Mouse (Mus musculus) spleen, postnatal 10 days (tissue): ENCODE results near the gene Vti1a.

Experiments used
- DNase-seq, 2 experiments: peaks; one replicate each; pipeline ENCODE4 v3.0.0; 2021 to 2022; ENCODE audit warnings: low spot score in 2 of 2

Vti1a gene

DNA sequence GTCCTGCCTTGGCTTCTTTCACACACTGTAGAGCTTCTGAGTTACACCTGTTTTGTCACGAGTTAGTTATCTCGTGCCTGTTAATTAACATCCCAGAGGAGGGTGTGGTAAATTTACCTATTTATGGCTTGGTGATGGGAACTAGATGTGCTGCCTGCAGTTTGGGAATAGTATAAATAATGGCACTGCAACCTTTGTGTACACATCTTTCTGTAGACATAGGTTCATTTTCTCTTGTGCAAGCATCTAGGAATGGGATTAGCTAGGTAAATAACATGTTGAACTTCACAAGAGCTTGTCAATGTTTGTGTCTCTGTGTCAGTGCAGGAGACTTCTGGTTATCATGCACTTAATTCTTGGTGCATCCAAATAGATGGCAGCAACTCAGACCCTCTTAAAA lies 204.1 kb downstream of the Vti1a start:
- no peak for DNase-seq

DNA sequence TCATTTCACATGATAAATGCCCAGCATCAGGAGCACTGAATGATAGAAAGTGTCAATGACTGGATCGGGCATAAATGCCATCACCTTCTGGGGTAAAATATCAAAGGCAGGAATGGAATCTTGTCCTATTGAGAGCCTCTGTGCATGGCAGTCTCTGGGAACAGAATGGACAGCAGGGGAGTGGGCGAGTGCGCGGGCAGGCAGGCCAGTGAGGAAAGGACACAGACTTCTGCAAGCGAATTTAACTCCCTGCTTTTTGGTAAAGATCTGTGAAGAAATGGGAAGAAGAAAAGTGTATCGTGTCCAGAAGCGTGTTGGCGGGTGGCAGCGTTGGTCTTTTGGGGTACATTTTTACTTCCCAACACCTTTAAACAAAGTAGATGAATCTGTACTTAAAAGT lies 207.2 kb downstream of the Vti1a start:
- DNase-seq, result no peak

DNA sequence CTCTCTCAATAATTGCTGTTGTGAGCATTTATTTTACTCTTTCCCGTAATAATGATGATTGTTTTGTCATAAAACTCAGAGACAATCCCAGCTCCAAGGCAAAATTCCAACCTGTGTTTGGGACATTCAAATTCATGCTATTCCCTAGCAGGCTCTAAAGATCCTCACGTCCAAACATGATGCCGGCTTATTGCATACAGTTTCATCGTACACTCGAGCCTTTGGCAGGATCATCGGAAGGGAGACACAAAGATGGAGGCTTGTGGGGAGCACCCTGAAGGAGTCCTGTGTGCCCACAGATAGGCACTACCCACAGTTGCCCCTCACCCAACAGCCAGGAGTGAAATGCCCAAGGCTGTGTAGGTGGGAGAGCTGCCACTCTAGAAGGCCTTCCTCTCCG lies 208.3 kb downstream of the Vti1a start:
- no peak for DNase-seq

DNA sequence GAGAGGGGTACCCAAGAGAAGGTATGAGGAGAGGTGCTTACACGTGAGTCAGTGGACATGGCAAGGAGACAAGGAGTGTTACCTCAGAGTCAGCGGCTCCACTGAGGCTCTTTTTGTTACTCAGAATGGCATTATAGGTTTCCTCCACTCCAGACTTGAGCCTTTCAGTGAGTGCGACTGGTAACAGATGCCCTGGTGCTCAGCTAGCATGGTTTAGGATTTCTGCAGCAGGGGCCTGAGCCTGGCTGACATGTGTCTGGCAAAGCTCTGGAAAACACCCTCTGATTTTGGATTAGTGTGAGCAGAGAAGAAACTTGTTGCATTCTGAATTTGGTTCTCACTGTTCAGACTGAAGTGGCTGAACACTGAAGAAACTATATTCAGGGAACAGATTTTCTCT lies 209.0 kb downstream of the Vti1a start:
- no peak for DNase-seq

DNA sequence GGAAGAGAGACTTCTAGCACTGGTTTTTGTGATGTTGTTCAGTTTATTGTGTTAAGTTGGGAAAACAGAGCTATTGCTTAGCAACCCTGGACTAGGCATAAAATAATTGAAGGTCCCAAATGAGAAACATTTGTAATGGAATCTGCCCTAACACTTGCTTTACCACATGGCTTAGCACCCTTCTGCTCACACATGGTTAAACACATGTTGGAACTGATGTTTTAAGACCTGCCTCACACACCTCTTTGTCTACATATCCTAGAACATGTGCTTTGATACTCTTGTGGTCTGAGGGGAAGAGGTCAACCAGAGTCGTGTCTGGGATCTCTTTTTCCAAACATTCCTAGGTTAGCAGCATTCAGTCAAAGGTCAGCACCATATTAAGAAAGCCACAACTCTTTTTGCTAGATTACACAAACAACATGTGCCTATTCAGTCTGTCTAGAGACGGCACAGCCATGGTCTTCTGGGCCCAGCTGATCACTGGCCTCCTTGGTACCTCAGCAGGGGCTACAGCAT lies 210.7 kb downstream of the Vti1a start:
- DNase-seq, result no peak

DNA sequence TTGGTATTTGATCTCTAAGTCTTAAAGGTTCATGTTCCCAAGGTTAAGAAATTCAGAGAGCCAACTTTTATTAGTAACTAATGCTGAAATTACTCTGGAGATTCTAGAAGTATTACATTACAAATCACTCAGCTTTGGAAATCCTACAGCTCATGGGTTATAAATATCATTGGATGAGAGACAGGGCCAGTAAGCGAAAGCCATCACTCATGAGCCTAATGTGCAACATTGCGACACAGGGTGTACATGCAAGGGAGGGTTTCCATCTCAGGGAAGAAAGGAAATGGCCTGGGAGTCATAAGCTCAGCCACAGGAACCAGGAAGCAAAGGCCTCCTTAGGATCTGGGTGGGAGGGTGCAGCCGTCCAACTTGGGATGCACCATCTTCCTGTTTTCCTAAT lies 213.9 kb downstream of the Vti1a start:
- DNase-seq, result no peak

DNA sequence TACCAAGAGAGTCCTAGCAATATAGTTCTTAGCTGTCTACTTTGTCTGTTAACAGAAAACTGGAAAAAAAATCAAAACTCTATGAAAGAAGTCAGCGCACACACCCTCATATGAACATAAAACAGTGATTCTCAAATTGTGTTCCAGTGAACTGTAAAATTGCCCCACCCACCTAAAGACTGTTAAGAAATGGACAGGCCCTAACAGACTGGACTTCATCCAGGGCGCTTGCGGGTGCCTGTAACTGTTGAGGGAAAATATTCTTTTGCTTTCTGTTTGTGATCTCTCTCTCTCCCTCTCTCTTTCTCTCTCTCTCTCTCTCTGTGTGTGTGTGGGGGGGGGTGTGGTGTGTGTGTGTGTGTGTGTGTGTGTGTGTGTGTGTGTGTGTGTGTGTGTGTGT lies 216.6 kb downstream of the Vti1a start:
- no peak for DNase-seq

DNA sequence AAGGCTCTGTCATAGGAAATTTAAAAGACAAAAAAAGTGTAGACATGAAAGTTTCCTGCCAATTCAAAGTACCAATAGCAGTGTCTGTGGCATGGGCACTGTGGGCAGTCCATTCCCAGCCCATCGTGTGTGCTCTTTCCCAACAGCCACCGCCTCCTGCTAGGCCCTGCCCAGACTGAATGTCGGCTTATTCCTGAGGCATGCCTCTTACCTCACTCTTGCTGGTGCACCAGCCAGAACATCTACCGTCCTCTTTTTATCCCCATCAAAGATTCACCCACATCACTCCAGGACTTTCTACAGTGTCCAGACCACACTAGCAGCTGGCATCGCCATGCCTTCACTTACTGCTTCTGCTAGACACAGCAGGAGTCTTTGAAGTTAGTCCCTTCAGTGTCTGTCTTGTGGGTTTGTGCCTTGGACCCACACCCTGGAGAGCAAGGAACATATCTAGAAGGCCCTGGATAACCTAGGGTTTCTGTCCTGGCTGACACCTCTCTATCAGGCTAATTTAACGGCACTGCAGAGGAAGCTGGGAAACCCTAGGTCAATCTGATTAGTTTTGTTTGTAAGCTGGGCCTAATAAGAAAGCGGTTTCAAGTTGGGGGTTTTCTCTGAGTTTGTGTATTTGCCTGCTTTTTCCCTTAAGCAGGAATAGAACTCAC lies 220.3 kb downstream of the Vti1a start:
- DNase-seq, result no peak

DNA sequence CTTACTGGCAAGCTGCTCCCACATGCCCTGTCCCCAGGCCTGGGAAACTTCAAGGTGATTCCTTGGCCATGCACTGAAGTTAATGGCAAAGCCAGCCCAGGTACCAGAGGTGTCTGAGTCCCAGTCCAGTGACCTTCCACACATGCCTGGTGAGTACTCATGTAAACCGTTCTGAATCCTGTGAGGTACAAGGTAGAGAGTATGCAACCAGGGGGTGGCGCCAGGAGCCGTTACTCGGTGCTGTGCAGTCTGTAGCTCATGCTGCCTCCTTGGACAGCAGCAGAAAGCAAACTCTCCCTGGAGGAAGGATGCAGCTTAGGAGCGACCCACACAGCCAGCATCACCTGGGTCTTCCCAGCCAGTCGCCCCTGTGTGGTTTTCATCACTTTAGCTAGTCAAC lies 221.6 kb downstream of the Vti1a start:
- peak in 1 of 2 experiments; percentile 51 for DNase-seq

DNA sequence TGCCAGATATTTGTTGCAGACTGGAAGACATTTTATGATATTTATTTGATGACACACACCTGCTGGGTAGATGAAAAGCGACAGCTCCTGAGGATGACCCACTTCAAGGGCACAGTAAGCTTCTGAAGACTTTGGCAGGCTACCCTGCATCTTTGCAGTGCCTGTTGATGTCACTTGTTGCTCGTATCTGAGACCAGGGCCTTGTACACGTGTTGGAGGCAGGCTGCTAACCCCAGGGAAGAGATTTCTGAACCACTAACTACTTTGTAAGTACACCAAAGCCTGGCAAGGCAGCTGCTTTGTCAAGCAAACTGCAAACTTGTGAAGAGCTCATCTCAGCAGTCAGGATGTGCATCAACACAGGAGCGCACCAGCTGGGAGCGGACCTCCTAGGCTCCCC lies 225.5 kb downstream of the Vti1a start:
- no peak for DNase-seq

DNA sequence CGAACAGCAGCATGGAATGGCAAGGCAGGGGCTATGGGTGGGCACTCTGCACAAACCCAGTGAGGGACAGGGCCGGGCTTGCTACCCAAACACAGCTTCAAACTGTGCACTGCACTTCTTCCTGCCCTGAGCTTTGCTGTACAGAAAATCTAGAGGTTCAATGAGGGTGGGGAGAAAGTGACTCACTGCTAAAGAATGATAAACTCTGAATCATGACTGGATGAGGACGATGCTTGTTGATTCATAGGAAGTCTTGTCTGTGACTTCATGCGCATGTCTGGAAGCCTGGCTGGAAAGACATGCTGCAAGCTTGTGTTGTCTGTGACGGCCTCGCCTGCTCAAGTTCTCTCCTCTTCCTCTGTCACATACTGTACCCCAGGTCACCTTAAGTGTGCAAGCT lies 226.4 kb downstream of the Vti1a start:
- DNase-seq, result no peak

DNA sequence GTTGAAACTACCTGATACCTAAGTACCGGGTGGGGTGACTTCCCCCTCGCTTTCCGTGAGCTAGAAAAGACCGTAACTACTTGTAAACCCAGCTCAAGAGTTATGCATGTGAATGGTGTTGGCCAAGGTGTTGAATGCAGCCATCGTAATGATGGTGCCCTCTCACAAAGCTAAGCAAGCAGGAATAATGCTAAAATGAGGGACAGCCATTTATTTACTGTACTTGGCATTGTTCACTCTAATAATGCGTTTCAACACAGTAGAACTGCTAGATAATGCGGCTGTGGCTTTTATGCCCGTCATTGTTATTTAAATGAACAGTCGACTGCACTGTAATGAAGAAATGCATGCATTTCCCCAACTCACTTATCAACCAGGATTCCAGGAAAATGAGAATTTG lies 227.1 kb downstream of the Vti1a start:
- no peak for DNase-seq

DNA sequence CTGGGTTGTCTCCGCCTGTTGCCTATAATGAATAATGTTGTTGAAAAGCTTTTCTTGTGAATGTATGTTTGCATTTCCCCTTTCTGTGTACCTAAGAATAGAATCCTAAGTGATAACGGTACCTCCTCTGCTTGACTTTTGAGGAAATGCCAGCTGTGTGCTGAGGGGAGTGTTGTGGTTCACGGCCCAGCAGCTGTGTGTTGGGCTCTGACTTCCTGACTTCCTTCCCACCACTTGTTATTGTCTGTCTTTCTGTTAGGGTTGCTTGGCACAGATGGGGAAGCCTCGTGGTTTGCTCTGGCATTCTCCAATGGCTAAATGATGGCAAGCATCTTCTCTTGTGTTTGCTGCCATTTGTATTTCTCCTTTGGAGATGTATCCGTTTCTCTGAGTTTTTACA lies 228.4 kb downstream of the Vti1a start:
- peak in 1 of 2 experiments; percentile 44 for DNase-seq

DNA sequence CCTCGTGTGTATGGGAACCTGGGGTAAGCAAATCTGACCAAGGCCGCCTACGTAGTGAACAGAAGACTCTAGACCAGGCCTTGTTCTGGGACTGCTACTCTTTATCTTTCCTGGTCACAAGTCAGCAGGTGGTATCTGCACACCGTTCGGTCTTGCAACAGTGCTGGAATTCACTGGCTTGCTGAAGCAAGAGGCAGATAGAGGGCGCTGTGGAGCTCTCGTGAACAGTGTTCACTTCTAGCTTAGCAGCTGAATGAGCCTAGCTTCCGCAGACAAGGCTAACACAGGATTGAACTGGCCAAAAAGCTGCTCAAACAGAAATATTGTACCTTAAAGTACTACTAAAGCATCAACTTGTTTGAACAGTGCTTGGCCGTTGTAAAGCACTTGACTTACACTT lies 229.4 kb downstream of the Vti1a start:
- peak; percentile 57 to 90 for DNase-seq

DNA sequence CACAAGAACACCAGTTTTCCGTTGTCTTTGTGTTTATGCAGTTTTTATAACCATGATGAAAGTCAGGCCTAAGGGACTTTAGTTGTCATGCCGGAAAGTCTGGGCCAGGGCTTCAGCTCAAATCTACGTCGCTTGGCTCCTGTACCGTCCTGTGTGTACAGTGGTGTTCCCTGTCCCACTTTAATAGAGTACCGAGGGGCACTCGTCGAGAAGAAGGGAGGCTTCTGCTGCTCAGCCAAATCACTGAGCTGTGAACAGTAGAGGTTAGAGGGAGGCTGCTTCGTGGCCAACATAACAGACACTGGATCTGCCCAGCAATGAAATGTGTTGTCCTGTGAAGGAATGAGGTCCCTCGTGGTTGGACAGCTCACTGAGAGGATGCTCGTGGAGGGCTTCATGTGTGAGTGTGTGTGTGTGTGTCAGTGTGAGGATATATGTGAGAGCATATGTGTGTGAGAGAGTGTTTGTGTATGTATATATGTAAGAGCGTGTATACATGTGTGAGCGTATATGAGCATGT lies 230.0 kb downstream of the Vti1a start:
- DNase-seq, result peak in 1 of 2 experiments; percentile 10

DNA sequence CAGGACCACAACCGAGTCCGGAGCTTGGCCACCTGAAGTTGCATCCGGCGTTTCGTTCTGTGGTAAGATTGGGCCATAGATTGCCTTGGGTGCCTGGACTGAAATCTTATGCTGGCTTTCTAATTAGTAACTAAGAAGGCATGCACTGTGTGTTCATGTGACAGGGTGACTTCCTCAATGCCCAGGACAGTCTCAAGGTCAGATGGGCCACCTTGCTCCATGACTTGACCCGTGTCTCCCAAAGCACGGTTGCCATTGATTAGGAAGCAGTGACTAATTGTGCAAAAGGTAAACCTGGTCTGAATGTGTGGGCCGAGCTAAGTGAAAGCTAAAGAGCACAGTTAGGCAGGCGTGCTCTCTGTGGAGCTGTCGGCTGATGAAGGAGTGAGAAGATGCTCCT lies 232.1 kb downstream of the Vti1a start:
- no peak for DNase-seq

DNA sequence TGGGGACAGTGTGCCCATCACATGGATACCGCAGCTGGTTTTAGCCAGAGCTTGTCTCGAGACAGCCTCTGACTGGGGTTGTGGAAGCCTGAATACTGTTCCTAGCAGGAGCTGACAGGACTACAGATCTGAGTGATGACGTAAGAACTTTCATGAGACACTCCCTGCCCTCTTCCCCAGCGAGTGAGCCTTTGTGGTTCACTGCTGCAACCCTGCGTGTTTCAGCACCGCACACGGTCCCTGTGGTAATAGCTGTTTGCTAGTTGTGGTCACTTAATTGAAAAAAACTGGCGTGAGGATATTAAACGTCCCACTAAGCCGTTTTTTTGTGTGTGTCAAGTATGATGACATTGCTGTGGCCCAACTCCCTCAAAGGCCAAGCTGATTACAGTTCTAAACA lies 232.6 kb downstream of the Vti1a start:
- no peak for DNase-seq

DNA sequence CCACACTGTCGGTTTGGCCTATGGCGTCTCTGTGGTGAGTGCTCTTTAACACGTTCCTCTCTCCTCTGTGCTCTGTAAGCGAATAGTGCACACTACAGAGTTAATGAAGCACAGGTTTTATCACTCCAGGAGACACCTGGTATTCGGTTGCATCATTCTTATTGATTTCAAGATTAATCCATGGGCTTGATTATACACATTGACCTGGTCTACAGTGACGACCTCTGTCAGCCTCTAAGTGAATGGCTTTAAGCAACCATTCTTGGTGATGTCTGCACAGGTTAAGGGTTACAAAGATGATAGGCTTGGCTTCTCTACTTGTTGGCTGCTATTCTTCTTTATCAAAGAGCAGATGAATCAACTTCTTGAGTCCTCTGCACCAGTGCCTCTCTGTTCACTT lies 234.1 kb downstream of the Vti1a start:
- DNase-seq, result no peak

DNA sequence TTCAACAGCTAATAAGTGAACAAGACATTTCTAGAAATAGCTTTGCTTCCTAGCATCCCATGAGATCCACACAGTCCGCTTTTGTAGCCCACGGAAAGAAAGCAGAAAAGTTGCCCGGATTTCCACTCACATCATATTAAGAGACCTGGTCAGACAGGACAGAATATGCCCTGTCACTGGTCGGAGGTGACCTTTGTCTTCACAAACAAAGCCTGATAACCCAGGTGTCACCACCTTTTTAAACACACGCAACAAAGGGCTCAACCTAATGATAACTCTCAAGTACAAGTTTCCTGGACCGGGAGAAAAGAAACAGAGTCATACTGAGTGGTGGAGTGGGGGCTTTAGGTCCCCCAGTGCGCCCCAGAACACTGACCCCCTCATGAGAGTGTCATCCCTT lies 236.2 kb downstream of the Vti1a start:
- DNase-seq, result no peak

DNA sequence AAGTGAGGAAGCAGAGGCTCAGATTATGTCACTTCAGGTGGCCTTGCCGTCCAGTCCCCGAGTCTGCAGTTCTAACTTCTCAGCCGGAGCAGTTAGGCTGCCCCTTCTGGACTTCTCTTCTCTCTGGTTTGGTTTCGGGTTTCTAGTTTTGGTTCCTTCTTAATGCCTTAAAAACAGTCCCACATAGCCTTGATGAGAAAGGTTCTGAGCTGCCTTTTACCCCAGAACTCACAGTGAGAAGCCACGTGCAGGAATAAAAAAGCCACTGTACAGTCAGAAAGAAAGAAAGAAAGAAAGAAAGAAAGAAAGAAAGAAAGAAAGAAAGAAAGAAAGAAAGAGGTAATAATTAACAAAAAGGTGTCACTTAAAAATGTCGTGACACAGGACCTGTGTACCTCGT lies 236.8 kb downstream of the Vti1a start:
- no peak for DNase-seq

DNA sequence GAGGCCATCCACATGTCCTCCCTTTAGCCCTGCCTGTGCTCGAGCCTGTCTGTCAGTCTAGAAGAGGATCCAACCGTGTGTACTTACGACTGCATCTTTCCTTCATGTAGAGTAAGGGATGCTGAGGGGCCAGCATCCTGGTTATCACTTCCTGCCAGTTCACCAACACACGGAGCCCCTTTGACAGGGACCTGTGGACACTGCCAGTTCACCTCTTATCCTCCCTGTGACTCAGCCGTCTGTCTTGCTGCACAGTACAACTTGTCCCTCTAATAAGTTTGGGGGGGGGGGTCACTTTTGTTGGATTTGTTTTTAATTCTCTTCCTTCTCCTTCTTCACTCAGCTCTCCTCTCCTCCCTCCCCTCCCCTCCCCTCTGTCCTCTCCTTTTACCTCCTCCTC lies 238.2 kb downstream of the Vti1a start:
- DNase-seq, result no peak

DNA sequence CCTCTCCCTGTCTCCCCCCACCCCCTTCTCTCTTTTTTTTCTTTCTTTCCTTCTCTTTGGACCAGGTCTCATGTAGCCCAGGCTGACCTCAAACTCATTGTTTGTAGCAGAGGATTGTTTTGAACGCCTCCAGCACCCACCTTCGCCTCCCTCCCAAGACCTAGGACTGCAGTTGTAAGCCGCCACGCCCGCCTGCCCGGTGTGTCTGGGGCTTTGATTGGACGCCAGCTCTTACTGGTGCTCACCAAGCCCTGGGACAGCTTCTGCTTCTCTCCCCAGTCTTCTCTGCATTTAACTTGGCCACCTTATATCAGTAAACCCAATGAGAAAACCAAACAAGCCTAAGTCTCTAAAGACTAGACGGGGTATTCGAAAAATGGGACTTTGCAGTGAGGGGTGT lies 238.6 kb downstream of the Vti1a start:
- no peak for DNase-seq

DNA sequence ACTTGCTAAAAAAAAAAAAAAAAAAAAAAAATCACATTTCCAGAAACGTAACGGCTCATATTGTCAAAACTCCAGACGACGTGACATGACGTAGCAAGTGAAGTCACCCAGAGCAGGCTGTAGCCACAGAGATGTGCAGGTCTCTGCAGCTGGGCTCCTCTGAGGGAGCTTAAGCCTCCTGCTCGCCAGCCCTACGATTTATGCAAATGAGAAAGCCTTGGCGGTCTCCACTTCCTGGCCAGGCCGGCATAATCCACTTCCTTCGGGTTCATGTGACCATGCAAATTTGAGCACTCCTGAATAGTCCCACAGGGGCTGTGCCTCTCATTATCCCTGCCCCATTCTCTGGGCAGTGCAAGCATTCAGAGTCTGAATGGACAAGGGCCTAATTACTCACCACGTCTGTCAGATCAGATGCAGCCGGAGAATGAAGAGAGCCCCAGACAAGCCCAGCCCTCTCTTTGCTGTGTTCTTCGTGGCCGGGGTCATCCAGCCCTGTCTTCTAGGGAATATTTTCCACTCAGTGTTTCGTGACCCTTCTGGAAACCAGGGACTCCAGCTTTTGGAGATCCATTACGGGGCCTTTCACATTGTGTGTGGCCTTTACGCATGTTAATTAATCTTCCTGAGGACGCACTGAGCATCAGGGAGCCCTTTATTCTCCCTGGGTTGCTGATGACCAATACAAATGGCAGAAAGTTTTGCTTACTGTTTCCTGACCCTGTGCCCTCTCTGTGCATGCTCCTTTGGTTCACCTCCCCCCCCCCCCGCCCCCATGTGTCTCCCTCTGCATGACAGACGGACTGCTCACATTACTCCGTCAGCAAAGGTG lies 240.3 kb downstream of the Vti1a start:
- peak in 1 of 2 experiments; percentile 53 for DNase-seq
